Mouse (Mus musculus) left cerebral cortex, adult 6 months (tissue): ENCODE results near the gene Osbpl3. TPM values are rescaled to one million over a fixed set of nuclear protein-coding genes. Genes with fewer than 3 reads are reported as not detected.

Experiments used
- long read RNA-seq, 2 experiments: library from polyadenylated mRNA; unstranded; transcript quantifications; one replicate each; pipeline ENCODE4 v2.0.0; 2019 to 2020
- polyA plus RNA-seq: library from polyadenylated mRNA; unstranded; fragments of <200 nt; fragmentation: Nextera tagmentation; gene quantifications from 2 replicates; pipeline ENCODE4 v1.2.3, GENCODE M21; 2021

Gene Osbpl3
- 7.1 and 8.1 TPM in 2 replicates for polyA plus RNA-seq
- long read RNA-seq, experiment 1, full-length matches to known transcripts, result 2 of 44 reads
- long read RNA-seq, experiment 1, partial matches to known transcripts, result 12 of 44 reads
- long read RNA-seq, experiment 1, other reads (novel, unspliced or antisense), result 30 of 44 reads
- long read RNA-seq, experiment 2, partial matches to known transcripts, result 2 of 11 reads
- long read RNA-seq, experiment 2, other reads (novel, unspliced or antisense), result 9 of 11 reads

DNA sequence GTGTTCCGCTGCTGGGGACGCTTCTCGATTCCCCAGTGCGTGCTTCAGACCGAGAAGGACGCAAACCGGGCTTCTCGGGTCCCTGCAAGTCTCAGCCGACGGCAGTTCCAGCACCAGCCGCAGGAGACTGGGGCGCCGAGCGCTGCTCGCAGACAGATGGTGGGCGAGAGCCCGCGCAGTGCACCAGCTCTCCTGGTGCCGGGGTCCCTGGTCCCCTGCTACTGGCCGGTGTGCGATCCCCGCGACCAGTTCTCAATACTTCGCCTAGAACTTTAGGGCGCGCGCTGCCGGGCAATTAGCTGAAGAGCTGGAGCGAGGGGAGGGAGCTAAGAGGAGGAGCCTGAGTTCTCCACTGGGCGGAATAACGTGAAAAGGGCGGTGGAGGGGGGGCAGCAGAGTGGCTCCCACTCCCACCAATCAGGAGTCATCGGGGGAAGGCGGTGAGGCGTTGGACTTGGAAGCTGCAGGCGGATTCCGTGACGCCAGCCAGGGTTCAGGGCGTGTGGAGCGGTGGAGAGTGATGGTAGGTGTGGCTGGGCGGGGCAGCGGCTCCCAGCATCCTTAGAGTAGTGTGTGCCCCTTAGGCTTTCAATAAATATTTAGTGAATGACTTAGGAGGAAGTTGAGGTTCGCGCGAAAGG lies at the start of gene Osbpl3:
Gene Osbpl3, minus strand, starts transcription at position 373 of the 641 bp plus-strand sequence.

GRCm38 (mm10) chr6:50263670-50264069 lies 192.3 kb downstream of the Osbpl3 start, which contains the start of gene Gsdme:
TSS of gene Gsdme (minus strand) at chr6:50263862.

Other genes with a start within 250 kb of the Osbpl3 start
- 33.6 and 43.5 TPM in 2 replicates for gene Gsdme, start 192.3 kb downstream of the Osbpl3 start, polyA plus RNA-seq
- 87.4 and 101 TPM in 2 replicates for gene Cycs, start 110.3 kb upstream of the Osbpl3 start, polyA plus RNA-seq
- gene 4921507P07Rik, start 140.4 kb upstream of the Osbpl3 start, polyA plus RNA-seq, result 0.16 and 0.39 TPM in 2 replicates
- gene Npvf, start 198.2 kb upstream of the Osbpl3 start, polyA plus RNA-seq, result not detected in 2 replicates